Comparison of ENCODE assay signal across 9 mouse cellular contexts in genomic region chr7:44890737-44891136, GRCm38 (mm10). TPM values are rescaled to one million over a fixed set of nuclear protein-coding genes. Genes with fewer than 3 reads are reported as not detected.
DNase-seq lines count a peak whose midpoint lies in the region; ATAC-seq lines count a peak whose summit lies in the region.
"Had no signal": no experiment of that assay in that cellular context is flagged by ENCODE, and none has a peak within 500 bp of the region (broad histone marks: within the 10 kb centered on the region; RNA-seq: fewer than 3 reads in every experiment).

No protein-coding gene starts in this region.

- 94% methylated on average over 4 of the region's 4 CpGs for WGBS in neural tube, embryonic 11.5 days
- 73% methylated on average over 4 of the region's 4 CpGs for WGBS in liver, embryonic 13.5 days (ENCODE audit: insufficient replicate concordance)

- DNase-seq in neural tube, embryonic 11.5 days (ENCODE audit: low spot score) = no peak
- no peak for DNase-seq in neural tube, embryonic 10.5 days (ENCODE audit: extremely low spot score, low spot score)
- no peak for DNase-seq in liver, embryonic 13.5 days
- no peak for DNase-seq in right cerebral cortex, postnatal 14 days
- no peak for DNase-seq in adrenal gland, adult 18-20 months (ENCODE audit: low spot score in 2 of 2)
- no peak for DNase-seq in left cerebral cortex, postnatal 14 days (ENCODE audit: low spot score in 2 of 2)
- DNase-seq: right cerebral cortex, adult 18-20 months had no signal

- intact Hi-C loops in left cerebral cortex, postnatal 14 days (cut with DNase I) = loop anchor here (2.0 kb wide), 1 partner anchor 18 kb away; no protein-coding TSS in a partner anchor

- H3K36me3 ChIP-seq in erythroblast, embryonic 14.5 days (ENCODE audit: control insufficient read depth) = peaks cover 44% of the 10 kb centered on the region
- peaks cover 6% of the 10 kb centered on the region; the same call in 1 of the 2 replicates for H3K36me3 ChIP-seq in neural tube, embryonic 11.5 days (ENCODE audit: control insufficient read depth, insufficient read depth, low read length)
- peaks cover 33% of the 10 kb centered on the region for H3K36me3 ChIP-seq in liver, embryonic 13.5 days

- peak overlapping the region; percentile 75 for H3K4me2 ChIP-seq in neural tube, embryonic 11.5 days (ENCODE audit: low read depth)
- H3K4me2 ChIP-seq in liver, embryonic 13.5 days = peak overlapping the region; percentile 90

- H3K27ac ChIP-seq in neural tube, embryonic 11.5 days (ENCODE audit: low read depth, low read length) = no peak overlapping the region
- peak overlapping the region; percentile 29 for H3K27ac ChIP-seq in liver, embryonic 13.5 days

- H3K4me3 ChIP-seq in erythroblast, embryonic 14.5 days (replicated peaks) = peak overlapping the region; percentile 88
- peak overlapping the region; percentile 81; the same call in 1 of the 2 replicates for H3K4me3 ChIP-seq in neural tube, embryonic 11.5 days (ENCODE audit: low read depth, low read length)
- peak overlapping the region; percentile 86 for H3K4me3 ChIP-seq in liver, embryonic 13.5 days (replicated peaks)

- H3K27me3 ChIP-seq in erythroblast, embryonic 14.5 days (ENCODE audit: control insufficient read depth) = no peaks in the 10 kb centered on the region
- H3K27me3 ChIP-seq in neural tube, embryonic 11.5 days (ENCODE audit: control insufficient read depth, insufficient read depth, low read length) = no peaks in the 10 kb centered on the region
- no peaks in the 10 kb centered on the region for H3K27me3 ChIP-seq in liver, embryonic 13.5 days

- H3K9ac ChIP-seq in neural tube, embryonic 11.5 days (ENCODE audit: low read length) = 0 out of 2 replicates have a peak overlapping the region, but pooled peaks have one; percentile 88
- H3K9ac ChIP-seq in liver, embryonic 13.5 days = peak overlapping the region; percentile 89

- H3K4me1 ChIP-seq in erythroblast, embryonic 14.5 days (ENCODE audit: control insufficient read depth) = peaks cover 53% of the 10 kb centered on the region
- peaks cover 17% of the 10 kb centered on the region for H3K4me1 ChIP-seq in neural tube, embryonic 11.5 days (ENCODE audit: control insufficient read depth, insufficient read depth, low read length)
- H3K4me1 ChIP-seq in liver, embryonic 13.5 days (replicated peaks) = peaks cover 70% of the 10 kb centered on the region

- ATAC-seq in erythroblast, adult 5-6 weeks (replicated peaks; ENCODE audit: low FRiP score, poor library complexity, severe bottlenecking) = no peak
- ATAC-seq in neural tube, embryonic 11.5 days (ENCODE audit: insufficient read depth, low FRiP score, low TSS enrichment) = no peak
- no peak for ATAC-seq in liver, embryonic 13.5 days (ENCODE audit: low read depth)

- H3K9me3 ChIP-seq in erythroblast, embryonic 14.5 days (ENCODE audit: control insufficient read depth, low read length) = no peaks in the 10 kb centered on the region
- no peaks in the 10 kb centered on the region for H3K9me3 ChIP-seq in neural tube, embryonic 11.5 days (ENCODE audit: control insufficient read depth, low read length)
- H3K9me3 ChIP-seq in liver, embryonic 13.5 days (replicated peaks) = no peaks in the 10 kb centered on the region

RNA-seq across cellular contexts. Expression of gene Med25, which starts 1.8 kb away (rescaled TPM):
- 46.3 and 51.9 TPM in 2 replicates for polyA plus RNA-seq in erythroblast, embryonic 14.5 days (2012)
- 6.5 and 8.4 TPM in 2 replicates for total RNA-seq in erythroblast, adult 5-6 weeks (2015; ENCODE audit: low replicate concordance)
- 3.2 and 5.3 TPM in 2 replicates for total RNA-seq in erythroblast, adult 5-6 weeks (2017; ENCODE audit: low replicate concordance)
- polyA plus RNA-seq in neural tube, embryonic 11.5 days (2014; fragmentation: Nextera tagmentation; extraction: Ambion mirVana) = 87.7 and 93.1 TPM in 2 replicates
- 47.2 and 51.2 TPM in 2 replicates for polyA plus RNA-seq in liver, embryonic 13.5 days (2015; fragmentation: Nextera tagmentation; extraction: Ambion mirVana)
- 10 to 100 TPM; 75.2 to 90.9 TPM for total RNA-seq in adrenal gland, adult 18-20 months (2021)
- total RNA-seq in left cerebral cortex, postnatal 14 days (2021) = 100 to 1,000 TPM in 1 of 2 experiments, 10 to 100 TPM in 1; 92.5 to 103 TPM

RNA-seq across cellular contexts. Expression of gene Fuz, which starts 5.1 kb away (rescaled TPM):
- 2.6 TPM in 2 replicates for polyA plus RNA-seq in erythroblast, embryonic 14.5 days (2012)
- total RNA-seq in erythroblast, adult 5-6 weeks (2015; ENCODE audit: low replicate concordance) = 1.3 TPM in 1 of 2 replicates, not detected in the other
- 2.2 and 4.3 TPM in 2 replicates for total RNA-seq in erythroblast, adult 5-6 weeks (2017; ENCODE audit: low replicate concordance)
- polyA plus RNA-seq in neural tube, embryonic 11.5 days (2014; fragmentation: Nextera tagmentation; extraction: Ambion mirVana) = 18.7 and 20.0 TPM in 2 replicates
- 7.2 and 7.5 TPM in 2 replicates for polyA plus RNA-seq in liver, embryonic 13.5 days (2015; fragmentation: Nextera tagmentation; extraction: Ambion mirVana)
- total RNA-seq in adrenal gland, adult 18-20 months (2021) = 10 to 100 TPM; 24.1 to 28.3 TPM
- 10 to 100 TPM; 20.4 to 22.9 TPM for total RNA-seq in left cerebral cortex, postnatal 14 days (2021)

RNA-seq across cellular contexts. Expression of gene Ptov1, which starts 21.1 kb away (rescaled TPM):
- 7.3 and 8.9 TPM in 2 replicates for polyA plus RNA-seq in erythroblast, embryonic 14.5 days (2012)
- total RNA-seq in erythroblast, adult 5-6 weeks (2015; ENCODE audit: low replicate concordance) = 6.9 and 8.1 TPM in 2 replicates
- total RNA-seq in erythroblast, adult 5-6 weeks (2017; ENCODE audit: low replicate concordance) = 8.8 and 12.1 TPM in 2 replicates
- 418 and 419 TPM in 2 replicates for polyA plus RNA-seq in neural tube, embryonic 11.5 days (2014; fragmentation: Nextera tagmentation; extraction: Ambion mirVana)
- polyA plus RNA-seq in liver, embryonic 13.5 days (2015; fragmentation: Nextera tagmentation; extraction: Ambion mirVana) = 50.4 and 57.0 TPM in 2 replicates
- 100 to 1,000 TPM; 232 to 253 TPM for total RNA-seq in adrenal gland, adult 18-20 months (2021)
- 100 to 1,000 TPM; 263 to 271 TPM for total RNA-seq in left cerebral cortex, postnatal 14 days (2021)

RNA-seq across cellular contexts. Expression of gene Pnkp, which starts 33.8 kb away (rescaled TPM):
- polyA plus RNA-seq in erythroblast, embryonic 14.5 days (2012) = 4.5 and 5.5 TPM in 2 replicates
- total RNA-seq in erythroblast, adult 5-6 weeks (2015; ENCODE audit: low replicate concordance) = 17.3 and 43.3 TPM in 2 replicates
- total RNA-seq in erythroblast, adult 5-6 weeks (2017; ENCODE audit: low replicate concordance) = 26.8 and 32.5 TPM in 2 replicates
- polyA plus RNA-seq in neural tube, embryonic 11.5 days (2014; fragmentation: Nextera tagmentation; extraction: Ambion mirVana) = 30.2 and 30.6 TPM in 2 replicates
- polyA plus RNA-seq in liver, embryonic 13.5 days (2015; fragmentation: Nextera tagmentation; extraction: Ambion mirVana) = 22.8 and 24.2 TPM in 2 replicates
- 10 to 100 TPM; 33.8 to 40.8 TPM for total RNA-seq in adrenal gland, adult 18-20 months (2021)
- 10 to 100 TPM; 26.1 to 28.7 TPM for total RNA-seq in left cerebral cortex, postnatal 14 days (2021)

RNA-seq across cellular contexts. Expression of gene Ap2a1, which starts 38.6 kb away (rescaled TPM):
- 48.1 and 53.1 TPM in 2 replicates for polyA plus RNA-seq in erythroblast, embryonic 14.5 days (2012)
- total RNA-seq in erythroblast, adult 5-6 weeks (2015; ENCODE audit: low replicate concordance) = 29.4 and 43.1 TPM in 2 replicates
- total RNA-seq in erythroblast, adult 5-6 weeks (2017; ENCODE audit: low replicate concordance) = 27.5 and 36.0 TPM in 2 replicates
- 92.5 and 95.0 TPM in 2 replicates for polyA plus RNA-seq in neural tube, embryonic 11.5 days (2014; fragmentation: Nextera tagmentation; extraction: Ambion mirVana)
- polyA plus RNA-seq in liver, embryonic 13.5 days (2015; fragmentation: Nextera tagmentation; extraction: Ambion mirVana) = 69.5 and 82.4 TPM in 2 replicates
- total RNA-seq in adrenal gland, adult 18-20 months (2021) = 10 to 100 TPM; 81.7 to 97.4 TPM
- total RNA-seq in left cerebral cortex, postnatal 14 days (2021) = 100 to 1,000 TPM; 381 to 392 TPM

Comparison
In these comparisons a context has a peak if more than half of its experiments do, and no peak if none do; other contexts are left out.
1. RNA of gene Med25, which starts 1.8 kb away (total RNA-seq): 92.5 to 103 TPM in left cerebral cortex, postnatal 14 days and 75.2 to 90.9 TPM in adrenal gland, adult 18-20 months; 3.2 to 8.4 TPM in erythroblast, adult 5-6 weeks; every median in the first group is over 4 times any median in the second.
2. RNA of gene Fuz, which starts 5.1 kb away (total RNA-seq): 24.1 to 28.3 TPM in adrenal gland, adult 18-20 months and 20.4 to 22.9 TPM in left cerebral cortex, postnatal 14 days; 1.3 to 4.3 TPM in erythroblast, adult 5-6 weeks; every median in the first group is over 4 times any median in the second.
3. RNA of gene Ptov1, which starts 21.1 kb away (total RNA-seq): 263 to 271 TPM in left cerebral cortex, postnatal 14 days and 232 to 253 TPM in adrenal gland, adult 18-20 months; 6.9 to 12.1 TPM in erythroblast, adult 5-6 weeks; every median in the first group is over 10 times any median in the second.
4. Peak in every context shown above with its lines, with median percentiles within 50 percentile points of each other: H3K4me3 ChIP-seq.